Mouse (Mus musculus) liver, embryonic 13.5 days (tissue): ENCODE measurements around the gene Prr5l. TPM values are rescaled to one million over a fixed set of nuclear protein-coding genes. Genes with fewer than 3 reads are reported as not detected.

ENCODE experiments used
- ATAC-seq: fragments of 200-750 bp; cut with Nextera tagmentation; 2 replicates; pipeline ENCODE4 v1.8.0; 2017; ENCODE audit warnings: low read depth, mild to moderate bottlenecking, moderate number of reproducible peaks, moderate library complexity
- DNase-seq: peaks from one replicate; pipeline ENCODE4 v3.0.0; 2022
- H3K27ac ChIP-seq: fragments of 300-500 bp; sonication (generic); 2 replicates; pipeline ENCODE4 v1.5.1; 2015; ENCODE audit warnings: moderate library complexity, mild to moderate bottlenecking, inconsistent platforms
- H3K27me3 ChIP-seq: fragments of 300-500 bp; sonication (generic); 2 replicates; pipeline ENCODE4 v1.6.1; 2015; ENCODE audit warnings: mild to moderate bottlenecking, inconsistent platforms
- H3K36me3 ChIP-seq: fragments of 300-500 bp; sonication (generic); 2 replicates; pipeline ENCODE4 v1.6.1; 2015; ENCODE audit warnings: mild to moderate bottlenecking, inconsistent platforms
- H3K4me1 ChIP-seq: fragments of 300-500 bp; sonication (generic); replicated peaks from 2 replicates; pipeline ENCODE4 v1.6.1; 2015; ENCODE audit warnings: inconsistent platforms
- H3K4me2 ChIP-seq: fragments of 300-500 bp; sonication (generic); 2 replicates; pipeline ENCODE4 v1.6.1; 2015; ENCODE audit warnings: inconsistent platforms, mild to moderate bottlenecking, moderate library complexity
- H3K4me3 ChIP-seq: fragments of 300-500 bp; sonication (generic); replicated peaks from 2 replicates; pipeline ENCODE4 v1.5.1; 2015; ENCODE audit warnings: mild to moderate bottlenecking, inconsistent platforms
- H3K9ac ChIP-seq: fragments of 300-500 bp; sonication (generic); 2 replicates; pipeline ENCODE4 v1.6.1; 2015; ENCODE audit warnings: mild to moderate bottlenecking, inconsistent platforms
- H3K9me3 ChIP-seq: fragments of 300-500 bp; sonication (generic); replicated peaks from 2 replicates; pipeline ENCODE4 v1.6.1; 2016; ENCODE audit warnings: inconsistent platforms
- WGBS: fragments of 180-500 bp; shearing (Covaris S2); methylation state at CpG from one replicate; pipeline ENCODE4 v1.1.7; 2015; ENCODE audit not compliant: insufficient replicate concordance; 5-methylcytosine and 5-hydroxymethylcytosine counted together
- polyA plus RNA-seq: library from polyadenylated mRNA; unstranded; fragments of >200 nt; fragmentation: Nextera tagmentation; extraction: Ambion mirVana; gene quantifications from 2 replicates; pipeline ENCODE4 v1.2.1, GENCODE M21; 2015

Prr5l gene
- polyA plus RNA-seq, 1 experiment from 2014 or later, result 4.1 TPM

DNA sequence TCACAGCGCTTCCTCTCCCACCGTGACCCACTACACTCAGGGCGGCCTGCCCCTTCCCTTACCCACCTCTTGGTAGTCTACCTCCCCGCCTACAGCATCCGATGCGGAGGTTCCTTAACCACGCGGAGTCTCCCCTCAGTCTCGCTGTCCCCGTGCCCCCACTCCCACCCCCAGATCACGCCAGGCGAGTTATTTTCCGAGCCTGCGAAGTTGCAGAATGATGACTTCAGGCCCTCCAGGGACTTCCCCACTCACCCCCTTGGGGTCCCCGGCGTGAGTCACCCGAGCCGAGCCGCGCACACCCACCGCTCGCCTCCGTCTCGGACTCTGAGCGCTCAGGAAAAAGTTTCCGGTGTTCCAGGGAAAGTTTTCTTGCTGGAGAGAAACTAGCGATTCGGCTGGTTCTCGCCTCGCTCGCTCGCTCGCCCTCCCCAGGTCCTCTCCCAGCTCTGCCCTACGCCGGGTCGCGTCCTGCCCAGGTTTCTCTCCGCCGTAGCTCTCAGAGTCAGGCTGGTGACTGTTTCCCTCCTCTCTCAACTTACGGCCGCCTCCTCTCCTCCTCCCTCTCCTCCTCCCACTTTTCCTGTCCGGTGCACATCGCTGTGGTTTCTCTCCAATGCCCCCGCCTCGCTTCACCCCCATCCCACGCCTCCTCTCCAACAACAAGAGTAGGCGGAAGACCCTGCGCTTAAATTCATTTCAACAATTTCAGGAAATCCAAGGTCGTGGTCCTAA is 85.5 kb downstream of the Prr5l start:
- H3K27ac ChIP-seq, result peak overlapping the region; percentile 18; the same call in 1 of the 2 replicates
- H3K36me3 ChIP-seq, result no peaks in the 10 kb centered on the region
- DNase-seq (no peak), ATAC-seq (peak; percentile 32; the same call in 1 of the 2 replicates)
- H3K9me3 ChIP-seq, result no peaks in the 10 kb centered on the region
- H3K27me3 ChIP-seq, result peaks cover 35% of the 10 kb centered on the region
- no peaks in the 10 kb centered on the region for H3K4me1 ChIP-seq
- WGBS, result under 1% methylated on average over 49 of the region's 49 CpGs
- peak overlapping the region; percentile 59; the same call in 1 of the 2 replicates for H3K9ac ChIP-seq
- H3K4me2 ChIP-seq, result peak overlapping the region; percentile 68
- peak overlapping the region; percentile 56 for H3K4me3 ChIP-seq

DNA sequence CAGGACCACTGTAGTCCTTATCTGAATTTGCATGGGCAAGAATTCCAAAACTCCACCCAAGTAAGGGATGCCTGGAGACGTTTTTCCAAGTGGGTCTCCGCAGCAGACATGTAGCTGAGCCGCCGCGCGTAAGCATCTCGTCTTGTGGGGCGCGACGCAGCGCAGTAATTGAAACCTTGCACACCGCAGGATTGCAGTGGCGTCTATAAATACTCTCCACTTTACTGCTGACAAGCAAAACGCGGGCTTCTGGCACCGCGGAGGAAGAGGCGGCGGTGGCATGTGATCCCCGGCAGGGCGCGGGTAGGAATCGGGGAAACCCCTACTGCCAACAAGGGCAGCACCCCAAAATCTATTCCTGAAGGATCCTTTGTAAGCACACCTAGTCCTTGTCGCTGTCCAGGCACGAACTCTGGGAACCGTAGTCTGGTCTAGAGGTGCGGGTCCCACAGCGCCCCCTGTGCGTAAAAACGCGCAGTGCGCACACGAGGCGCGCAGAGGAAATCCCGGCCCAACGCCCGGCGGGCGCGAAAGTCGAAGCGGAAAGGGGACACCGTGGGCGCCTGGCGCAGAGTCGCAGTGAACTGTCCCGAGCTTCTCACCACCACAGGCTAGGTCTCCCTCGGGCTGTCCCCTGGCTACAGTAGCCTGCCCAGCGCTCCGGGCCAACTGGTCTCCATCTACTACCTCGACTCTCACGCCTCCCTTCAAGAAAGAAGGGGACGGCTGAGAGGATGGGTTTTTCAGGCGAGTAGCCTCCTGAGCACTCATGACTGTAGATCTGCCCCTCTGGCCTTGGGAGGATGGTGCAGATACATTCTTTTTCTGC is 86.3 kb downstream of the Prr5l start:
- 2% methylated on average over 55 of the region's 55 CpGs for WGBS
- Histone ChIP-seq H3K4me3 (peak overlapping the region; percentile 56), H3K4me1 (no peaks in the 10 kb centered on the region), H3K4me2 (peak overlapping the region; percentile 68), H3K9me3 (no peaks in the 10 kb centered on the region), H3K9ac (peak overlapping the region; percentile 59; the same call in 1 of the 2 replicates), H3K27me3 (peaks cover 35% of the 10 kb centered on the region), H3K27ac (peak overlapping the region; percentile 18; the same call in 1 of the 2 replicates), H3K36me3 (no peaks in the 10 kb centered on the region)
- ATAC-seq (peak; percentile 62; the same call in 1 of the 2 replicates), DNase-seq (peak; percentile 13)

DNA sequence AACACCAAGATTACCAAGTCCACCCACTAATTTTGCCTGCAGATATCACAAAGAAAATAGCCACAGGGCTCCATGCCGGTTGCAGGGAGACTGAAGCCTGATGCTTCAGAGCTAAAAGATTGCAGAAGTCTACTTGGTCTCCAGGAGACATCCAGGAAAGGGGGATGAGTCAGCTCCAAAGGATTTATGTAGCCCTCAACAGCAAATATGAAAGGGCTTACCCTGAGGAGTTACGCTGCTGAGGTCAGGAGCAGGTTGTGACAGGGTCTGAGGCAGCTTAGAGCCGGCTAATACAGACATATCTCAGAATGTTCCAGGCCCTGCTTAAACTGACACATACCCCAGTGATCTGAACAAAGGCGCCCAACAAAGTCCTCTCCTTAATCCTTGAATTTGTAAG is 90.7 kb downstream of the Prr5l start:
- no peak for ATAC-seq
- Histone ChIP-seq H3K27ac (no peak overlapping the region), H3K4me1 (no peaks in the 10 kb centered on the region)

DNA sequence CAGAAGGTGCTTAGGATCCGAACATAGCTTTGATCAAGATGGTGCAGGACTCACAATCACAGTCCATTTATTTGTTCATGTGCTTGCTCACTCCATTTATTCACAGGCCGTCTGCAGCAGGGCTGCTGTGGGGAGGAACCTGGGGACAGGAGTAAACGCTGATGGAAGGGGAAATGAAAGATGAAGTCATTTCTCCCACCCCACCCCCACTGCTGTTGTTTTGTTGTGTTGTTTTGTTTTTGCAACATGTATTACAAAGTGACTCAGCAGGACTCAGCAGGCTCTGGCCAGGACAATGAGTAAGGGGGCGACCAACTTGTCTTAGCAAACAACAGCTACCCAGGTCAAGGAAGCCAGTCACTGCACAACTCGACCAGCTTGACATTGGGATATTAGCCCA is 99.6 kb downstream of the Prr5l start:
- no peak for DNase-seq
- no peak overlapping the region for H3K9ac ChIP-seq
- no peak overlapping the region for H3K4me2 ChIP-seq
- H3K4me1 ChIP-seq, result peaks cover 7% of the 10 kb centered on the region; the same call in 1 of the 2 replicates
- WGBS, result 48% methylated on average over 5 of the region's 5 CpGs
- no peak for ATAC-seq
- H3K4me3 ChIP-seq, result no peak overlapping the region
- H3K9me3 ChIP-seq, result no peaks in the 10 kb centered on the region
- no peaks in the 10 kb centered on the region for H3K27me3 ChIP-seq
- H3K27ac ChIP-seq, result no peak overlapping the region
- no peaks in the 10 kb centered on the region for H3K36me3 ChIP-seq

More for the DNA sequence above, 90.7 kb downstream of the Prr5l start:
- H3K36me3 ChIP-seq, result no peaks in the 10 kb centered on the region
- no peak overlapping the region for H3K4me3 ChIP-seq
- 61% methylated on average over 4 of the region's 4 CpGs for WGBS
- no peak for DNase-seq
- H3K9me3 ChIP-seq, result no peaks in the 10 kb centered on the region
- H3K27me3 ChIP-seq, result peaks cover 22% of the 10 kb centered on the region
- no peak overlapping the region for H3K4me2 ChIP-seq
- H3K9ac ChIP-seq, result no peak overlapping the region

DNA sequence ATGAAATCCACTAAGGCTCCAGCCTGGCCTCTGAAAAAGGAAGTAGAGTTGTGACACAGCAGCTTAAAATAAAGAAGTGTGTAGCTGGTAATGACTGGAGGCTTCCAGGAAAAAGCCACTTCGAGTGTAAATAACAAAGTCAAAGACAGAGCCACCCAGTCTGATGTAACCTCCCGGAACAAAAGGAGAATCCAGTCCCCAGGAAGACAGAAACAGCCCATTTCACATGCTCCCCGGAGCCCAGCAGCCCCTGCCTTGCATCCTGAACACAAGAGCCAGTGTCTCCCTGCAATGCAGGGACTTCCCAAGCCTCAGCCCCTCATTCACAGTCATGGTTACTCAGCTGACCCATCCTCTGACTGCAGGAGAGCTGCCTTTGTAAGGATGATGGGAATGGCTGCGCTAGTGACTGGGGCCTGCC is 101.5 kb downstream of the Prr5l start:
- H3K4me2 ChIP-seq, result no peak overlapping the region
- H3K9me3 ChIP-seq, result no peaks in the 10 kb centered on the region
- no peak overlapping the region for H3K9ac ChIP-seq
- H3K4me3 ChIP-seq, result no peak overlapping the region
- H3K36me3 ChIP-seq, result no peaks in the 10 kb centered on the region
- DNase-seq (no peak), ATAC-seq (peak; percentile 23; the same call in 1 of the 2 replicates)
- 28% methylated on average over 4 of the region's 4 CpGs for WGBS
- no peaks in the 10 kb centered on the region for H3K27me3 ChIP-seq
- peaks cover 7% of the 10 kb centered on the region; the same call in 1 of the 2 replicates for H3K4me1 ChIP-seq
- H3K27ac ChIP-seq, result peak overlapping the region; percentile 13; the same call in 1 of the 2 replicates

DNA sequence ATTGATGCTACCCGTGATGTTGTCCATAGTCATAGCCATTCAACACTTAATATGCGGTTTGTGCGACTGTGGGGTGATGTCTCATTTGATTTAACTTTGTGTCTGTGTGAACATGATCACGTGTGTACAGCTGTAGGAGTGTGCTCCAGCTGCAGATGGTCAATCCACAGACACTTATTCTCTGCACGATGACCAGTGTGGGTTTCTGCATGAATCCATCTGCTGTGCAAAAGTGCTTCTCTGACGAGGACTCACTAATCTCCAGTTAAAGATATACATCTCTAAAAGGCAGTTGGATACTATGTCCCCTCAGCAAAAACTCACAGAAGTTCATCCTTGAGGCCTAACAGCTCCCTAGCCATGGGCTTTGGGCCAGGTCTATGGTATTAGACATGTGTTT is 104.7 kb downstream of the Prr5l start:
- WGBS, result 61% methylated on average over 6 of the region's 6 CpGs
- H3K9ac ChIP-seq, result no peak overlapping the region
- peaks cover 7% of the 10 kb centered on the region; the same call in 1 of the 2 replicates for H3K4me1 ChIP-seq
- DNase-seq (no peak), ATAC-seq (no peak)
- no peak overlapping the region for H3K4me3 ChIP-seq
- no peak overlapping the region for H3K27ac ChIP-seq
- H3K9me3 ChIP-seq, result no peaks in the 10 kb centered on the region
- H3K4me2 ChIP-seq, result no peak overlapping the region
- H3K27me3 ChIP-seq, result no peaks in the 10 kb centered on the region
- no peaks in the 10 kb centered on the region for H3K36me3 ChIP-seq

DNA sequence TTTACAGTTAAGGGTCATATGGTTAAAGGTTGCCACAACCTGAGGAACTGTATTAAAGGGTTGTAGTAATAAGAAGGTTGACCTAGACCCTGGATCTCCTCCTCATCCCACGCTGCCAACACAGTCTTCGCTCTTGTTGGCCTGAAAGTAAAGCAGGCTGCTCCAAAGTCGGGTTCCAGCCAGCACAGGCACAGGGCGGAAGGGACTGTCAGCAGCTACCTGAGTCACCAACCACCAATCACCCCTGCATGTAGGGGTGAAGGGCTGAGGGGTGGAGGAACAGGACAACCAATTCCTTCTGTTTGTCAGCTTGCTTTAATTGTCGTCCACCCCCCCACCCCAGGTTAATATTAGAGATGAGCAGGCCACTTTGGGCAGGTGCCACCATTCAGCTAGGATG is 119.3 kb downstream of the Prr5l start:
- no peaks in the 10 kb centered on the region for H3K36me3 ChIP-seq
- peaks cover 20% of the 10 kb centered on the region for H3K4me1 ChIP-seq
- H3K9me3 ChIP-seq, result no peaks in the 10 kb centered on the region
- H3K4me2 ChIP-seq, result no peak overlapping the region
- ATAC-seq (no peak), DNase-seq (no peak)
- no peak overlapping the region for H3K9ac ChIP-seq
- H3K27ac ChIP-seq, result no peak overlapping the region
- H3K27me3 ChIP-seq, result no peaks in the 10 kb centered on the region
- WGBS, result 64% methylated on average over 5 of the region's 5 CpGs
- H3K4me3 ChIP-seq, result no peak overlapping the region

DNA sequence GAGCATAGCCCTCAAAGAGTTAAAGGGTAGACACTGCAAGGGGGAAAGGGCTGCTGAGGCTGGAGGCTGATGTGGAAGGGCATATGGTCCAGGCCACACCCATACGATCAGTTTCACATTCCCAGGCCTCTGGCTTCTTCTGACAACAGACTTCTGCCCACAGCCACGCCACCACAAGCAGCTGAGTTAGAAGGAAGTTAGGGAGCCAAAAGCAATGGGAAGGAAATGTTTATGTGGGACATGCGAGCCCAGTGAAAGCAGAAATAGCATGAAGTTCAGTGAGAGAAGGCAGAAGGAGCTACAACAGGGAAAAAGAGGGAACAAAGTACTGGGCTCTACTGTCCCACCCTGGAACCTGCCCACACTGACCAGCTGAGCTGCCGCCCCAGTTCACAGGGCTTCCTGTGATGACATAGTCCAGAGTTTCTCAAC is 119.9 kb downstream of the Prr5l start:
- H3K4me3 ChIP-seq, result no peak overlapping the region
- ATAC-seq (peak; percentile 41), DNase-seq (peak; percentile 1)
- no peaks in the 10 kb centered on the region for H3K36me3 ChIP-seq
- H3K27me3 ChIP-seq, result no peaks in the 10 kb centered on the region
- no peak overlapping the region for H3K27ac ChIP-seq
- no peak overlapping the region for H3K4me2 ChIP-seq
- H3K4me1 ChIP-seq, result peaks cover 20% of the 10 kb centered on the region
- H3K9me3 ChIP-seq, result no peaks in the 10 kb centered on the region
- no peak overlapping the region for H3K9ac ChIP-seq
- 22% methylated on average over 4 of the region's 4 CpGs for WGBS

DNA sequence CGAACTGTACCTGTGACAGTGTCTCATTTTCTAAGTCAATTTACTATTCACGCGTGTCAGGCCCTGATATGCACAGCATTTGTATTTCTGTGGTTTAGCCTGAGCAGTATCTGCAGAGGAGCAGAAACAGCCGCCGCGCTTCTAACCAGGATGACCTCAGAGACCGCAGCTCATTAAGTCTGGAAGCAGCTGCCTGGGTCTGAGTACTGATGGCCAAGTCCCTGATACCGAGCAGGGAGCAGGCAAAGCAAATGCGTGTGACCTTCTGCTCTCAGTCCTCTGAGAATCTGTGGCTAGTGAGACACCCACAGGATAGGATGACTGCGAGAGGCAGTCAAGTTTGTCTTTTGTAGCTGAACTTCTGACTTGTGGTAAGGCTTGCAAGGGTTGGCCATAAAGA is 120.4 kb downstream of the Prr5l start:
- H3K36me3 ChIP-seq, result no peaks in the 10 kb centered on the region
- ATAC-seq (peak; percentile 64), DNase-seq (peak; percentile 8)
- no peak overlapping the region for H3K4me2 ChIP-seq
- H3K4me3 ChIP-seq, result no peak overlapping the region
- no peaks in the 10 kb centered on the region for H3K27me3 ChIP-seq
- peaks cover 20% of the 10 kb centered on the region for H3K4me1 ChIP-seq
- H3K27ac ChIP-seq, result no peak overlapping the region
- WGBS, result 8% methylated on average over 10 of the region's 10 CpGs
- H3K9ac ChIP-seq, result no peak overlapping the region
- no peaks in the 10 kb centered on the region for H3K9me3 ChIP-seq

DNA sequence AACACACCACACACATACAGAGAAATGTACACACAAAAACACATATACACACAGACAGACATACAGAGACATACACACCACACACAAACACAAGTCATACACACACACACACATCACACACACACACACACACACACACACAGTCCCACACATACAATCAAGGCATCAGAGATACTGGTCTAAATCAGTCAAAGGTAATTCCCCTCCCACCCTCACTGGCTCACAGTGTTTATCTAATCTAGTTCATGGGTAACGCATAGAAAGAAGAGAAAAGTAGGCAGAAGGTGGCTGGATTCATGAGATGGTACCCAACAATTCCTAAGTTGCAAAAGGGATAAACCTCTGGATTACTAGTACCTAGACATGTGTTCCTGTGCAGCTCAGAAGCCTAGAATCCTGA is 120.9 kb downstream of the Prr5l start:
- Histone ChIP-seq H3K27ac (no peak overlapping the region), H3K9me3 (no peaks in the 10 kb centered on the region), H3K9ac (no peak overlapping the region), H3K4me3 (no peak overlapping the region), H3K27me3 (no peaks in the 10 kb centered on the region), H3K4me1 (peaks cover 20% of the 10 kb centered on the region), H3K36me3 (no peaks in the 10 kb centered on the region), H3K4me2 (no peak overlapping the region)
- ATAC-seq (no peak), DNase-seq (no peak)
- 24% methylated on average over 1 of the region's 1 CpGs for WGBS

DNA sequence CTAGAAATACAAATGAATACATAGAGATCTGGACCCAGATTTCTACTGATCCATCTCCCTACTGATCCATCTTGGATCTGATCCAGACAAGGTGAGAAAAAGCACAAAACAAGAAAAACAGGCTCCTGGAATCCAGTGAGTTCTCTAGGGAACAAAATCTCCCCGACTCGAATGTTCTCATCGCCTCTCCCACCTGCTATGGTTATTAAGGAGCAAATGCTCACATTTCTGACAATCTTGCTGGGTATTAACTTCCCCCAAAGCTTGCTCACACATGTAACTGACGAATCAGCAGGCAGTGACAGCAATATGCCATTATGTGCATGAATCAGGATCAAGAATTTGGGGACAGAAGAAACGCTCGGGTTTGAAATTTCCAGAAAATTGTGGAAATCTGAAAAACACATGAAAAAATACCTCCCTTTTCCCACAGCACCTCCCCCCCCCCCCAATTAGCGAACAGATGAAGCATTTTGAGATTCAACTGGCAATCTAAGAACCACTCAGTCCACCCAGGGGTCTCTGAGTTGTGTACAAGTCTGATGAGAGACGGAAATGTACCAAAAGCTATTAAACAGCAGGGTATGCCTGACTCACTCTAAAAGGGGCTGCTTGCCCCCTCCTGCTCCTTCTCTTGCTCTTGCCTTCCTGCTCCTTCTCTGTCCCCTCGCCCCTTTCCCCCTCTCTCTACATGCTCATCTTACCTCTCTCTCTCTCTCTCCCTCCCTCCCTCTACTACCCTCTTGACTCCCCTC is 123.1 kb downstream of the Prr5l start:
- Histone ChIP-seq H3K4me1 (peaks cover 36% of the 10 kb centered on the region), H3K4me2 (no peak overlapping the region), H3K9ac (no peak overlapping the region), H3K27ac (no peak overlapping the region), H3K36me3 (no peaks in the 10 kb centered on the region), H3K4me3 (no peak overlapping the region), H3K9me3 (no peaks in the 10 kb centered on the region), H3K27me3 (no peaks in the 10 kb centered on the region)
- DNase-seq (no peak), ATAC-seq (no peak)
- 71% methylated on average over 9 of the region's 9 CpGs for WGBS
